Mouse (Mus musculus): ENCODE measurements at regions not wholly inside any gene's neighbourhood (a gene's known extent, or its start where the extent isn't known, plus 50 kb on each side); places are given as distances from the start of the nearest gene placed in this dataset.

DNA sequence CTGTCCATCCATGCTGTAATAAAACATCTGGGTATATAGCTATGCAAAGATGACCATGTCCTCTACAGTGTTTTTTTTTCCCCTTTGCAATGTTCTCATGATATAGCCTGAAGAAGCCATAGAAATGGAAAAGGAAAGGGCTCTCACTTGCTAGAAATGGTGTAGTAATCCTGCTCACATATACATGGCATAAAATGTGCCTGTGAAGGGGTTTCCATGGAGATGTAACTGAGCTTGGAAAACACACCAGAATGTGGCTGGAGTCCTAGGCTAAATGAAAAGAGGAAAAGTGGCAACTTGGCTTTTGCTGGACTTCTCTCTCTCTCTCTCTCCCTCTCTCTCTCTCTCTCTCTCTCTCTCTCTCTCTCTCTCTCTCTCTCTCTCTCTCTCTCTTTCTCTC, 178.7 kb upstream of the Negr1 start:
- no peak for TF ChIP-seq CTCF (IDR thresholded peaks at IDR 0.05; ENCODE audit: low read depth, low read length)
- TF ChIP-seq GATA1 (IDR thresholded peaks at IDR 0.05; ENCODE audit: borderline replicate concordance, low read length), result no peak
